Mouse (Mus musculus): ENCODE measurements around the gene Psg25. TPM values are rescaled to one million over a fixed set of nuclear protein-coding genes. Genes with fewer than 3 reads are reported as not detected.

Psg25 gene
- total and polyA plus RNA-seq, 2 experiments, result not detected

GRCm38 (mm10) chr7:18511479-18511878 lies 20.6 kb downstream of the Psg25 start:
- DNase-seq (ENCODE audit: extremely low read depth, low read depth, low spot score), result no peak
- TF ChIP-seq CTCF (IDR thresholded peaks at IDR 0.05; ENCODE audit: low read depth, low read length) (peak; percentile 35; the same call in 1 of the 2 replicates), POLR2A (IDR thresholded peaks at IDR 0.05; ENCODE audit: extremely low read depth, insufficient read depth, low read length) (no peak)
- no peaks in the 10 kb centered on the region for H3K36me3 ChIP-seq (ENCODE audit: control insufficient read depth, insufficient read depth, low read length)
- no peaks in the 10 kb centered on the region for H3K4me1 ChIP-seq (ENCODE audit: control insufficient read depth, insufficient read depth, low read length)
- H3K4me3 ChIP-seq (ENCODE audit: insufficient read depth, low read depth, low read length), result no peak overlapping the region
- H3K27me3 ChIP-seq (ENCODE audit: control insufficient read depth, insufficient read depth, low read length), result no peaks in the 10 kb centered on the region
- no peak overlapping the region for H3K27ac ChIP-seq (replicated peaks; ENCODE audit: insufficient read depth, low read depth, low read length)
- H3K79me2 ChIP-seq (ENCODE audit: control insufficient read depth, insufficient read depth, low read length), result no peaks in the 10 kb centered on the region
- H3K9ac ChIP-seq (ENCODE audit: low read depth, low read length), result no peak overlapping the region
- WGBS, result 22% methylated on average over 9 of the region's 9 CpGs

- 67% methylated on average over 1 of the region's 1 CpGs for WGBS
- Histone ChIP-seq H3K27me3 (ENCODE audit: control insufficient read depth, insufficient read depth, low read length) (no peaks in the 10 kb centered on the region), H3K4me3 (ENCODE audit: insufficient read depth, low read depth, low read length) (no peak within 1 kb of the TSS), H3K36me3 (ENCODE audit: control insufficient read depth, insufficient read depth, low read length) (no peaks in the 10 kb centered on the region), H3K79me2 (ENCODE audit: control insufficient read depth, insufficient read depth, low read length) (no peaks in the 10 kb centered on the region), H3K9ac (ENCODE audit: low read depth, low read length) (no peak within 1 kb of the TSS), H3K4me1 (ENCODE audit: control insufficient read depth, insufficient read depth, low read length) (no peaks in the 10 kb centered on the region), H3K27ac (replicated peaks; ENCODE audit: insufficient read depth, low read depth, low read length) (no peak within 1 kb of the TSS)
- DNase-seq (ENCODE audit: extremely low read depth, low read depth, low spot score), result no peak
- TF ChIP-seq POLR2A (IDR thresholded peaks at IDR 0.05; ENCODE audit: extremely low read depth, insufficient read depth, low read length) (no peak), CTCF (IDR thresholded peaks at IDR 0.05; ENCODE audit: low read depth, low read length) (no peak)
Measured at GRCm38 (mm10) chr7:18484077-18484476, 48.0 kb downstream of the Psg25 start, which contains the start of gene Psg26. Gene Psg26 (minus strand): TSS chr7:18484177.

Other genes with a start within 250 kb of the Psg25 start
- gene Psg18, start 177.3 kb downstream of the Psg25 start, total RNA-seq (2014; rRNA removed), result not detected in 2 replicates
- gene Psg18, start 177.3 kb downstream of the Psg25 start, polyA plus RNA-seq (2012; rRNA removed), result not detected in 2 replicates
- not detected in 2 replicates for gene Psg28, start 100.2 kb downstream of the Psg25 start, total RNA-seq (2014; rRNA removed)
- gene Psg28, start 100.2 kb downstream of the Psg25 start, polyA plus RNA-seq (2012; rRNA removed), result not detected in 2 replicates
- not detected in 2 replicates for gene Psg26, start 48.1 kb downstream of the Psg25 start, total RNA-seq (2014; rRNA removed)
- gene Psg26, start 48.1 kb downstream of the Psg25 start, polyA plus RNA-seq (2012; rRNA removed), result not detected in 2 replicates
- gene Psg27, start 35.0 kb upstream of the Psg25 start, total RNA-seq (2014; rRNA removed), result not detected in 2 replicates
- not detected in 2 replicates for gene Psg27, start 35.0 kb upstream of the Psg25 start, polyA plus RNA-seq (2012; rRNA removed)
- not detected in 2 replicates for gene Psg23, start 84.2 kb upstream of the Psg25 start, total RNA-seq (2014; rRNA removed)
- not detected in 2 replicates for gene Psg23, start 84.2 kb upstream of the Psg25 start, polyA plus RNA-seq (2012; rRNA removed)
- gene Psg21, start 124.5 kb upstream of the Psg25 start, total RNA-seq (2014; rRNA removed), result not detected in 2 replicates
- gene Psg21, start 124.5 kb upstream of the Psg25 start, polyA plus RNA-seq (2012; rRNA removed), result not detected in 2 replicates
- gene Psg20, start 153.9 kb upstream of the Psg25 start, total RNA-seq (2014; rRNA removed), result not detected in 2 replicates
- gene Psg20, start 153.9 kb upstream of the Psg25 start, polyA plus RNA-seq (2012; rRNA removed), result not detected in 2 replicates
- gene Psg22, start 185.8 kb upstream of the Psg25 start, total RNA-seq (2014; rRNA removed), result not detected in 2 replicates
- gene Psg22, start 185.8 kb upstream of the Psg25 start, polyA plus RNA-seq (2012; rRNA removed), result 0.04 TPM in 1 of 2 replicates, not detected in the other

Data from liver, adult 2 months (tissue).